Mouse (Mus musculus): ENCODE measurements around the gene Trim26. TPM values are rescaled to one million over a fixed set of nuclear protein-coding genes. Genes with fewer than 3 reads are reported as not detected.

The Trim26 gene
- polyA plus RNA-seq, 1 experiment from 2014 or later, result 48.9 TPM

Other genes with a start within 250 kb of the Trim26 start
- not detected in 2 replicates for gene H2-M9, start 194.5 kb upstream of the Trim26 start, polyA plus RNA-seq (2016; fragmentation: Nextera tagmentation; extraction: Ambion mirVana)
- gene H2-M1, start 164.9 kb upstream of the Trim26 start, polyA plus RNA-seq (2016; fragmentation: Nextera tagmentation; extraction: Ambion mirVana), result not detected in 2 replicates
- gene H2-M10.5, start 64.2 kb upstream of the Trim26 start, polyA plus RNA-seq (2016; fragmentation: Nextera tagmentation; extraction: Ambion mirVana), result not detected in 2 replicates
- not detected in 2 replicates for gene H2-M10.6, start 25.0 kb upstream of the Trim26 start, polyA plus RNA-seq (2016; fragmentation: Nextera tagmentation; extraction: Ambion mirVana)
- 0.21 and 0.56 TPM in 2 replicates for gene Trim15, start 30.1 kb downstream of the Trim26 start, polyA plus RNA-seq (2016; fragmentation: Nextera tagmentation; extraction: Ambion mirVana)
- gene Trim10, start 32.4 kb downstream of the Trim26 start, polyA plus RNA-seq (2016; fragmentation: Nextera tagmentation; extraction: Ambion mirVana), result 6.2 and 7.3 TPM in 2 replicates
- gene Trim40, start 53.0 kb downstream of the Trim26 start, polyA plus RNA-seq (2016; fragmentation: Nextera tagmentation; extraction: Ambion mirVana), result not detected in 2 replicates
- not detected in 2 replicates for gene Trim31, start 61.0 kb downstream of the Trim26 start, polyA plus RNA-seq (2016; fragmentation: Nextera tagmentation; extraction: Ambion mirVana)
- 0.63 TPM in 2 replicates for gene Rnf39, start 105.8 kb downstream of the Trim26 start, polyA plus RNA-seq (2016; fragmentation: Nextera tagmentation; extraction: Ambion mirVana)
- 143 and 153 TPM in 2 replicates for gene Ppp1r11, start 114.6 kb downstream of the Trim26 start, polyA plus RNA-seq (2016; fragmentation: Nextera tagmentation; extraction: Ambion mirVana)
- gene Znrd1, start 121.4 kb downstream of the Trim26 start, polyA plus RNA-seq (2016; fragmentation: Nextera tagmentation; extraction: Ambion mirVana), result 75.9 and 78.4 TPM in 2 replicates
- 7.3 and 7.6 TPM in 2 replicates for gene Znrd1as, start 121.5 kb downstream of the Trim26 start, polyA plus RNA-seq (2016; fragmentation: Nextera tagmentation; extraction: Ambion mirVana)
- 0.28 and 0.37 TPM in 2 replicates for gene 2410137M14Rik, start 144.1 kb downstream of the Trim26 start, polyA plus RNA-seq (2016; fragmentation: Nextera tagmentation; extraction: Ambion mirVana)
- gene H2-M5, start 152.4 kb downstream of the Trim26 start, polyA plus RNA-seq (2016; fragmentation: Nextera tagmentation; extraction: Ambion mirVana), result 2.4 and 2.9 TPM in 2 replicates
- 175 and 190 TPM in 2 replicates for gene Zfp57, start 164.0 kb downstream of the Trim26 start, polyA plus RNA-seq (2016; fragmentation: Nextera tagmentation; extraction: Ambion mirVana)
- gene Mog, start 186.3 kb downstream of the Trim26 start, polyA plus RNA-seq (2016; fragmentation: Nextera tagmentation; extraction: Ambion mirVana), result 0.68 and 0.96 TPM in 2 replicates
- gene Gabbr1, start 208.8 kb downstream of the Trim26 start, polyA plus RNA-seq (2016; fragmentation: Nextera tagmentation; extraction: Ambion mirVana), result 33.4 and 35.9 TPM in 2 replicates

Data from midbrain, embryonic 12.5 days (tissue).